Mouse (Mus musculus): ENCODE results near the gene U2surp. TPM values are rescaled to one million over a fixed set of nuclear protein-coding genes. Genes with fewer than 3 reads are reported as not detected.

U2surp gene
- total RNA-seq (2021): 10 to 100 TPM; 68.7 to 90.3 TPM
- long read RNA-seq, full-length matches to known transcripts: 10 of 19 reads
- long read RNA-seq, partial matches to known transcripts: 3 of 19 reads
- long read RNA-seq, other reads (novel, unspliced or antisense): 6 of 19 reads

GRCm38 (mm10) chr9:95511472-95512330, at the start of gene U2surp:
Gene U2surp, minus strand, starts transcription at chr9:95511996.
- peak; percentile 97 for DNase-seq (ENCODE audit: low spot score in 2 of 2)

DNA sequence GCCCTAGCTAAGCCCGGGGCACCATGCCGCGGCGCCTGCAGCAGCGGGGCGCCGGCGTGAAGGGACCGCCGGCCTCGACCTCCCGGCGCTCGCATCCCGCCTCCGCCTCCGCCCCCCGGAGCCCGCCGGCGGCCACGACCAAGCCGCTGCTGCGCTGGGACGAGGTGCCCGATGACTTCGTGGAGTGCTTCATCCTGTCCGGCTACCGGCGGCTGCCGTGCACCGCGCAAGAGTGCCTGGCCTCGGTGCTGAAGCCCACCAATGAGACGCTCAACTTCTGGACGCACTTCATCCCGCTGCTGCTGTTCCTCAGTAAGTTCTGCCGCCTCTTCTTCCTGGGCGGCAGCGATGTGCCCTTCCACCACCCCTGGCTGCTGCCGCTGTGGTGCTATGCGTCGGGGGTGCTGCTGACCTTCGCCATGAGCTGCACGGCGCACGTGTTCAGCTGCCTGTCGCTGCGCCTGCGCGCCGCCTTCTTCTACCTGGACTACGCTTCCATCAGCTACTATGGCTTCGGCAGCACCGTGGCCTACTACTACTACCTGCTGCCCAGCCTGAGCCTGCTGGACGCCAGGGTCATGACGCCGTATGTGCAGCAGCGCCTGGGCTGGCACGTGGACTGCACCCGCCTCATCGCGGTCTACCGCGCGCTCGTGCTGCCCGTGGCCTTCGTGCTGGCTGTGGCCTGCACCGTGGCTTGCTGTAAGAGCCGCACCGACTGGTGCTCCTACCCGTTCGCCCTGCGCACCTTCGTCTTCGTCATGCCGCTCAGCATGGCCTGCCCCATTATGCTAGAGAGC, 48.3 kb upstream of the U2surp start:
- DNase-seq (ENCODE audit: low spot score in 2 of 2): peak; percentile 59 to 63

DNA sequence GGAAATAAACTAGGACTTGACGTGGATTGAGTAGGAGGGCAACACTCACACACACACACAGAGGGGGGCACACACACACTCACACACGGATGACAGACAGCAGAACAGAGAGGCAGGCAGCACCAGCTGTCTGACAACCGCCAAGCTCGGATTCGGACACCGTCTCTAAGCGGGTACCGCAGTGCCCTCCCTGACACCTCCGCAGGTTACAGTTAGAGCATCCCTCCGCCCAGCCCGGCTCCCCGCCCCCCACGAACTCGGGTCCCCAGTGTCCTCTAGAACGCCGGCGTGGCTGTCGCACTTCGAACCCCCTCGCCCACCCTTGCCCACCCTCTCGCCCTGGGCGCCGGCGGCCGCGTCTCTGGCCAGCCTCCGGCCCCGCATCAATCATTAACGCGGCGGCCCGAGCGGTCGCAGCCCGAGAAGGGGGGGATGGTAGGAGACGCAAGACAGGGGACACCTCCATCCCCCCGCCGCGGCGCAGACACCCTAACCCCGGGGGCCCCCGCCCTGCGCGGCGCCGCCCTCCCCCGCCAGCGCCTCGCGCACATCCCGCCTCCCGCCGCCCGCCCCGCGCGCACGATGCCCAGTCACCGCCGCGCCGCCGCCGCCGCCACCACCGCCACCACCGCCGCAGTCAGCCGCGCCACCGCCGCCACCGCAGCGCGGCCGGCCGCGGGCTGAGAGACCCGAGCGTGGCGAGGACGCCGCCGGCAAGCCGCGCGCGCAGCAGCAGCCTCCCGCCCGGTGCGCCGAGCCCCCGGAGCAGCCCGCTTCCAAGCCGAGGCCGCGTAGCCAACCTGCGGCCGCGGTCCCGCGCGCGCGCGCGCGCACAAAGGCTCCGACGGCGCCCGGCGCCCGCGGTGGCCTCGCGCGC, 47.5 kb upstream of the U2surp start, which contains the start of gene Paqr9:
Gene Paqr9 (plus strand): TSS at position 599 of the 877 bp plus-strand sequence.
- peak; percentile 52 to 70 for DNase-seq (ENCODE audit: low spot score in 2 of 2)

DNA sequence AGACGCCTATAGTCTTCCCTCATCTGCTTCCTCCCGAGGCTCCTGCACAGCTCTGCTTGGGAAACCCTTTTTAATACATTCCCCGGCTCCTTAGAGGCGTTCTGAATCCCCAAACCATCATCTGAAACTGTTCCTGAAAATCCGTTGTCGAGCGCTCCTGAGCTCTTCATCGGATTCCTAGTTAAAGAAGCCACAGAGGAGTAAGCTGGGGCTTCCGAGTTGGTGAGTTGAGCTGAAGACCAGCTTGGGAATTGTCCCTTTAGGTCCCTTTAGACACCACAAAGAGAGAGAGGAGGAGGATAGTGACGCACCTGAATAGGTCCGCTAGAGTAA, 46.9 kb upstream of the U2surp start:
- DNase-seq (ENCODE audit: low spot score in 2 of 2): no peak

GRCm38 (mm10) chr9:95557722-95558121, 45.9 kb upstream of the U2surp start:
- no peak for DNase-seq (ENCODE audit: low spot score in 2 of 2)

GRCm38 (mm10) chr9:95556067-95556512, 44.3 kb upstream of the U2surp start:
- no peak for DNase-seq (ENCODE audit: low spot score in 2 of 2)

DNA sequence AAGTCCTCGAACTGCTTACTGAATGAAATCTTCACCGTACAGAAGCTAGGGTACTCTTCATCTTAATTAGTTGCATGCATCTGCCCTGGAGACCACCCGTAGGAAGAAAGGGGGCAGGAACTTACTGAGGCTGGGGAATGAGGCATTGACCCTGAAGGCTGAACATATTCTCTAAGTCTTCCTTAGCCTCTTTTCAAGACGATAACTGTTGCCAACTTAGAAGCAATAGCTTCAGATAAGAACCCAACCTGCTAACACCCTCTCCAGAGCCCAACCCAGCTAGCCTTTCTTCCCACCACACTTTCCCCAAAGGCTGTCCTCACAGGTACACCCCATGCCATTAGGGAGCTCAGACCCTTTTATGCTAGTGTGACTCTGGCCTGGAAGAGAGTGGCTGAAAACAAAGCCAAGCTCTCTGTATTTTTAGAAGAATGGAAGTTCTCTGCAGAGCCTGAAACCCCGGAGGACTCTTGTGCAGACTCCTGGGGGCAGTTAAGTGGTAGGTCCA, 43.5 kb upstream of the U2surp start:
- DNase-seq (ENCODE audit: low spot score in 2 of 2): no peak

DNA sequence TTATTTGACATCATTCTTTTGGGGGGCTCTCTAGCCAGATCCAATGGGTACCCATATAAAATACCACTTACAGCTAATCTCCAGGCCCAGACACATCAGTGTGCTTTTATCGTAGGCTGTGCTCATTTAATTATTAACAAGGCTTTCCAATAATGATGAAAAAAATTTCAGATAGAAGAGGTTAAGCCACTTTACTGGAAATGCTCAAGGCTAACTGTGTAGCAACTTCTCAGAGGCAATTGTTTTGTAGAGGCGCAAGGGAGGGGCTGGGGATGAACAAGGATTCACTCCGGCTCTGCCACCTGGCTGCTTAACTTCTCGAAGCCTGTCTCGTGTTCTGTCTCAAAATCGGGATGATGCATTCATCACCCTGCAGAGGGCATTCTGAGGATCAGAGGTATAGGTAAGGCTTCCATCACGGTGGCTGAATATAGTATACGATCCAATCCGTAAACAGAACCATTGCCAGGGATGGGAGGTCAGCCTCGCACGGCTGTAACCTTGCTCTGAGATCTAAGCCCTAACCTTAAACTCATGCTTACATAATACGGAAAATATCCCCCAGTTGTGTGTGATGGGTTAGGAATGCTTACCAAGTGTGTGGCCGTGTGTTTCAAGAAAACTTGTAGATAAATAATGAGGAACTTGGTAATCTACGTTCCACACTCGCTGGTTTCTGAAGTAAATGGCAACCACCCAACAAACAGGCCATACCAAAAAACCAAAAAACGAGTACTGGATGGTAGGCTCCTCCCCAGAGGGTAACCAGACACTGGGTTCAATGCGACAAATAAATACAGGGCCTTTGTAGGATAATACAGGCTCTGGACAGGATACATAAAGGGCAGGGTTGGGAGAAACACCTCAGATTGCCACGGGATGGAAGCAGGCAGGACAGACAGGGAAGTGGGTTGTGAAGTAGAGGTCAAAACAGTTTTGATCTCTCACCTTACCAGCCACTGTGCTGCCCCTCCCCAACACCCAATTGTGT, 42.7 kb upstream of the U2surp start:
- DNase-seq (ENCODE audit: low spot score in 2 of 2): no peak

DNA sequence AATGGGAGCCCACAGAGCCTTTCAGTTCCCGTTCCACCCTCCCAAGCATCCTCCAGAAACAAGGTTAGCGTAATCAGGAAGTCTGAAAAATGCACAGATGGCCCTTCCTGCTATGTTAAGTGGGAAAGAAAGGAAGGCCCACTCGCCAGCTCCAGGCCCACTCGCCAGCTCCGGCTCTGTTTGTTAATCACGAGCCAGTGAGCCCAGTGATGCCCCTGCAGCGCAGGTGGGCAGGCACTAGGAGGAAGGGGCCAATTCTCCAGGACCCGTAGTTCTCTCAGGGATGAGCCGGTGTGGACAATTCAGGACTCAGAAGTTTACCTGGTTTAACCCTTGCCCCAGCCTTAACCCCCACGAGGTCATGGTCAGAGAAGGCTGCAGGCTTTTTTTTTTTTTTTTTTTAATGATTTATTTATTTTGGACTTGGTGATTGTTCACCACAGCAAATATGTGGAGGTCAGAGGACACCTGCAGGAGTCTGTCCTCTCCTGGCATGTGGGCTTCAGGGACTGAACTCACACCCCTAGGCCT, 40.4 kb upstream of the U2surp start:
- DNase-seq (ENCODE audit: low spot score in 2 of 2): no peak

DNA sequence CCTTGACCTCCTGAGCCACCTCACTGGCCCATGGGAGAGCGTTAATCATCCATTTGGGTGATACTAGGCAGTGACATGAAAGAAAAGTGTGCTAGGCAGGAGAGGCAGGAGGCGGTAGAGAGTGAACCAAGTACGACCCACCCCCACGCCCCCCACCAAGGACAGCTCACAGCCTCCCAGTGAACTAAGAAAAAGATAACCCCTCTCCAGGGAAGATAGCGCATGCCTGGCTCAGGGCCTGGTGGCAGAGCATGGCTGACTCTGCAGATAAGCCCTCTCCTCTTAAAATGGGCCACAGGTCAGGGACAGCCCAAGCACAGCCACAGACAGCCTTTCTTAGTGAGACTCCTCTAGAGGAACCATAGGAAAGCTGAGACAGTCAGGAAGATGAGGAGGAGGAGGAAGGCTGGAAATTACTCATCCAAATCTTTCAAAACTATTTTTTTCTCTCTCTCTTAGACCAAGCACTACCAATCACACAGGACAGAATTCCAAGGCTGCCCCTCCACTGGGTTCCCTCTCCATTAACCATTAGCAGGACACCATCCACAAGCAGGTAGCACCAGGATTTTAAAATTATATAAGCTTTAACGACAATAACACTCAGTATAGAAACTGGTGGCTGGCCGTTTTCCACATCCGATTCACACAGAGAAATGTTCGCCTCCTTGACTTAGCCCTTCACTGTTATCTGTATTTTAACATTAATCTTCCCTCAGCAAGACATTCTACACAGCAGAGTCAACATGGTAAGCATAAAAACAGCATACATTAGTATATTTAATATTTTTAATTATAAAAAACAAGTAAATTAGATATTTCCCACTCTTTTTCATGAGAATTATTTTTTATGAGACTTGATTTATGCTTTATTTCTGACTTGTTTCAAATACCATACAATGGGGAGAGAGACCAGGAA, 39.3 kb upstream of the U2surp start:
- DNase-seq (ENCODE audit: low spot score in 2 of 2): no peak

DNA sequence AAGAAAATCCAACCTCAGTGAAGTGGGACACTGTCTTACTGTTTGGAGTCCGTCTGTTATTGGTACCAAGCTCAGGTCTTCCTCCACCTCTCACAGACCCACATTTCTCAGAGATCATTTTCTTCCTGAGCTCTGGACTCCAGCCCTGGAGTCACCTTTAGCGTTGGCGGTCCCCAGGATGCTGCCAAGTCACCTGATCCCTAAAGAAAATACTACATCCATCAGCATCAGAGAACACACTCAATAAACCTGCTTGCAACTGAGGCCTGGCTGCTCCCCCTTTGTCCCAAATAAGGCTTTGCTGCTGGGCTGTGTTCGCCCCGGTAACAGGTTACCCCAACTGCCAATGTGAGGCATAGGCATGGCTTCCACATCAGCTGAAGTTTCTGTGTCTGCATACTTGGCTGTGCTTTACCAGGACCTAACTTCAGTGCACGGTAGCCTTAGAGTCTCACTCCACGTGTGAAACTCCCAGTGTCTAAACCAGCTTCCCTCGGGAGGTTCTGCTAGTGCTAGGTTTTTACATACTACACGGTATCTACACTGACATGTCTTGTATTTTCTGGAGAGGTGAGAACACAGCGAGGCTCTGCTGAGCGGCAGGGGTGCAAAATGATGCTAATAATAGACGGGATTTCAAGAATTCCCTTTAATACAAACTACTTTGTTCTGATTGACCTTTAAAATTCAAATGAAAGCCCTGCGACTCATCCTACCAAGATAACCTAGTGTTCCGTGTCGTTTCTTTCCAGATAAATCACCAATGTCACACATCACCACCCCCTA, 38.0 kb upstream of the U2surp start:
- DNase-seq (ENCODE audit: low spot score in 2 of 2): no peak

- no peak for DNase-seq (ENCODE audit: low spot score in 2 of 2)
These were observed 34.9 kb upstream of the U2surp start for GRCm38 (mm10) chr9:95546679-95547078.

GRCm38 (mm10) chr9:95544598-95544997, 32.8 kb upstream of the U2surp start:
- no peak for DNase-seq (ENCODE audit: low spot score in 2 of 2)

GRCm38 (mm10) chr9:95542475-95542874, 30.7 kb upstream of the U2surp start:
- no peak for DNase-seq (ENCODE audit: low spot score in 2 of 2)

DNA sequence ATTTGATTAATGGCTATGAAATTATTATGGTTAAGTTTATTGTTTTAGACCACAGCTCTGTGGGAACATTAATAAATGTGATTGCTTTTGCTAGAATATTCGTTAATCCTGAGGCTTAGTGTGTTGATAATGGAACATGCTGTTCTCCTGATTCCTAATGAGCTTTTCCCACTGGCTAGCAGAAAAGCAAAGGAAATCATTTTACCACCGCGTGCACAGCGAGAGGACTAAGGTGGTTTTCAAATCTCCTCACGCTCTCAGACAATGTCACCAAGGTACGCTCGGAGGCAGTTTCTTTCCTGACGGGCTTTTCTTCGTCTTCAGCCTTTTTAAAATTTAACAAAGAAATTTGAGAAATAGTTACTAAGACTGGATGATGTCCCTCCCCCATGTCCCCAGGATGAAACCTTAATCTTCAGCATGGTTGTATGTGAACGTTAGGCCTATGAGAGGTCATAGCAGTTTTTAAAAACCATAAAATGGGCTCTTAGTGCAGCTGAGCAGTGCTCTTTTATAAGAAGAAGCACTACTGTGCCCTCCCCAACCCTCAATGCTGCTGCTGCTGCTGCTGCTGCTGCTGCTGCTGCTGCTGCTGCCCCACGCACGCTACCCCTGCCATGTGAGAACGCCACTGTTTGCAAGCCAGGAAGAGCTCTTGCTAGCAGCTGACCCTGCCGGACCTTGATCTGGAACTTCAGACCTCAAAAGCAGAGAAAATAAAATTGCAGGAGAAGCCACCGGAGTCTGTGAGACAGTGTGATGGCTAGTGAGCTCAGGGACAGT, 30.0 kb upstream of the U2surp start:
- DNase-seq (ENCODE audit: low spot score in 2 of 2): no peak

DNA sequence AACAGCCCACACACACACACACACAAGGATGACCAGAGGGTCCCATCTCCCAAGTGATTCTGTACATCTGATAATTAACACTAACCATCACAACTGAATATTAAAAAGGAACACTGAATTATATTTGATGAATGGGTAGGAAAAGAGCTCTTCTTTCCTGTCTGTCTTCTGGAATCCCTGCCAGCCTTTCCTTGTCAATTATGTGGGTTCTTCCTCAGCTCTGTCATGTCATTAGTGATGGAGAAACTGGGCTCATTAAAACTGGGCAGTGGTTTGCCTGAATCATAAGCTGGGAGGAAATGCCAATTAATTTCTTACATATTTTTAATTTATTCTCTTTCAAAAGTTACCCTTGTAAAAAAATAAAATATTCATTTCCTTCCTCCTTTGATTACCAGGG, 29.4 kb upstream of the U2surp start:
- no peak for DNase-seq (ENCODE audit: low spot score in 2 of 2)

DNA sequence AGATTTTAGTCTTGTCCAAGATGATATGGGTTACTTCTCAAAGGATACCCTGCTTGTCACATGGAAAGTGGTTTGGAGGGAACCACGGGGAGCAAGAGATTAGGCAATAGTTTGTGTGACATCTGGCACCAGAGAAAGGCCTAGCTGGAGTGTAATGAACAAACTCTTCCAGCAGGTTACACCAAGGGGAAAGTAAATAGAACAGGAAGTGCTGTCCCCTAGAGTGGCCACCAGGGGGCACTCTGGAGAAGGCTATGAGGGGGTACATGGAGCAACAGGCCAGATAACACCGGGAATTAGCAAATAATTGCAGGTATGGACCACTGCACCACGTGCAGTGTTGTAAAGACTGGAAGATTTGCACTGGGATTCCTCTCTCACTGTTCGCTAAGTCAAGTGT, 28.7 kb upstream of the U2surp start:
- DNase-seq (ENCODE audit: low spot score in 2 of 2): peak; percentile 41 to 44
